Mouse (Mus musculus) monocyte, adult 2 months (primary cell): ENCODE measurements around the gene Bnip2.
"Not testable (repeated sequence)": the region's sequence is repeated elsewhere in the genome, so short reads cannot be mapped to it uniquely, and the experiment has no call there.

ENCODE experiments used
- DNase-seq, 2 experiments: peaks; one replicate each; pipeline ENCODE4 v3.0.0; 2022; ENCODE audit warnings: low spot score in 2 of 2, low read depth in 1 of 2

The Bnip2 gene

DNA sequence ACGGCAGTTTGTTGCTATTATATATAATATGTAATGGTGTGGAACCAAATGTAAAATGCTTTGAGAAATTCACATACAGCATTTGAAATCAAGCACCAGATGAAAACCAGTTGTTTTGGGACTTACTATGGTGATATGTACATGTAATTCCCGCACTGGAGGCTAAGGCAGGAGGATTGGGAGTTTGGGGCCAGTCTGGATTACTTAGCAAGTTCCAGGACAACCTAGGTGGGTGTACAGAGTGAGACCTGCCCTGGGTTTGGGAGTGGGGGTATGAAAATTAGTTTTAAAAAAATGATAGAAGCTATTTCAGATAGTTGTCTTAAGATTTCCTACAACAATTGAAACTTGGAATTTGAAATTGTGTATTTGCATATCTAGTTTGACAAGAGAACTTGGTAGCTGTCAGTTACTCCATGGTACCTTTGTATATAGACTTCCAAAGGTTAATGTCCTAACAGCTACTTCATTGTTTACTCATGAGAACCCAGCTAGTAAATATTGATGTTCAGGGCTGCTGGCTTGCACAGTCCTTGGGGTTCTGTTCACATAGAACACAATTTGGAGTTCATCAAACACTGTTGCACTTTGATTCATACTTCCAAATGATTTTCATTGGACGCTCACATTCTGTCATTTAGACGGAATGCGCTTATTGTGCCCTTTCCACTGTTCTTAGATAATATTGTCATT lies 21.7 kb downstream of the Bnip2 start:
- DNase-seq, result no peak

DNA sequence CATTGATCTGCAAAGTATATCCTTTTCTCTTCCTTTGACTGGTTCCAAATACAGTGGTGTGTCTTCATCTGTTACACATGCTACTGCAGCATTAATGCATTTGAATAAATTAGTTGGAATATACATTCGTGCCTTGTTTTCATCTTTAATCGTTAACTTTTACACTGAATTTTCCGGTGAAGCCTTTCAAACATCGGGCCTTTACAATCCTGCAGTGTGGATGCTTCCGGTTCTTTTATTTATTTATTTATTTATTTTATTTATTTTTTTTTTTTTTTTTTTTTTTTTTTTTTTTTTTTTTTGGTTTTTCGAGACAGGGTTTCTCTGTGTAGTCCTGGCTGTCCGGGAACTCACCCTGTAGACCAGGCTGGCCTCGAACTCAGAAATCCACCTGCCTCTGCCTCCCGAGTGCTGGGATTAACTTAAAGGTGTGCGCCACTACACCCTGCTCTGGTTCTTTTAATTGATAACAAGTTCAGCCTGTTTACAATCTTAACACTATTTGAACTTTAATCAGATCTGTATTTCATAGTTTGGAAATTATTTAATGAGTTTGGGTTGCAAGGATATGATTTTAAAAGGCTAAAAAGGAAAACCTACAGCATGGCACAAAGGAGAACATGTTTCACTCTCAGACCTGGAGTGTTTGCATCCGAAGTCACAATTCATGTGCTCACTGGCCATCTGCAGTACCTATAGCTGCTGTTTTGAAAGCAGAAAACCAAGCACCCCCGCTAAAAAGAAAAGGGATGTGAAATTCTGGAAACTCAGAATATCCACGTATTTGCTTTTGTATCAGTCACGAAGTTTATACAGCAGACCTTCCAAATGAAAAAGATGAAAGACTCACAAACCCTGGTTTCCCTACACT lies 22.5 kb downstream of the Bnip2 start:
- DNase-seq, result no peak

DNA sequence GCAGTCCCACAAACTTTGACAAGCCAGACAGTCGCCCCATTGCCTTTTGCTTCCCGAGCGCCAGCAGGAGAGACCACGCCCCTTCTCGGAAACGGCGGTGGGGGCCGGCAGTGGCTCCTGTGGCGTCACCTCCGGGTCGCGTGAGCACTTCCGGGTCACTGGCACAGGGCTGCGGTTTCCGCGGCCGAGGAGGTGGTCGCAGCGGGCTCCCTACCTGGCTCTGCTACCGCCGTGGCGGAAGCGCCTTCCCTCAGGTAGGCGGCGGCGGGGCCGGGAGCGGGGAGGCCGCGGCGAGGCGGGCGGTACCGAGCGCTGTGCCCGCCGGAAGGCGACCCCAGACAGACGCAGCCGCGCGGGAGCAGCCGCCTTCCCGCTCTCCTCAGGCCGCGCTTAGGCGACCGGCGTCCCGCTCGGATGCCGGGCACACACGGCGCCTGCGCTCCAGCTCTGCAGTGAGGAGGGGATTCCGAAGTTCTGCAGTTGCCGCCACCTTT lies 23.2 kb downstream of the Bnip2 start, which contains the start of gene Gtf2a2:
TSS of gene Gtf2a2 (plus strand) at position 143 of the 494 bp plus-strand sequence.
- DNase-seq, result peak; percentile 71 to 81

DNA sequence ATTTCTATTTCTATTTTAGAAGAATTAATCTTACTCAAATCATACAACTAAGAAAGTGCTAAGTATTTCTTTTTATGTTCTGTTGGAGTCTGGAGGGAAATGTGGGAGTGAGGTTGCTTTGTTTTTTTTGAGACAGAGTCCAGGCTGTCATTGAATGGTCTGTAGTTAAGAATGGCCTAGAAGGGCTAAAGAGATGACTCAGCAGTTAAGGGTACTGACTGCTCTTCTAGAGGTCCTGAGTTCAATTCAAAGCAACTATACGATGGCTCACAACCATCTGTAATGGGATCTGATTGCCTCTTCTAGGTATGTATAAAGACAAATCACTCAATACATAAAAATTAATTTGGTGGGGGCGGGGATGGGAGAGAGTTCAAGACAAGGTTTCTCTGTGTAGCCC lies 26.4 kb downstream of the Bnip2 start:
- no peak for DNase-seq

DNA sequence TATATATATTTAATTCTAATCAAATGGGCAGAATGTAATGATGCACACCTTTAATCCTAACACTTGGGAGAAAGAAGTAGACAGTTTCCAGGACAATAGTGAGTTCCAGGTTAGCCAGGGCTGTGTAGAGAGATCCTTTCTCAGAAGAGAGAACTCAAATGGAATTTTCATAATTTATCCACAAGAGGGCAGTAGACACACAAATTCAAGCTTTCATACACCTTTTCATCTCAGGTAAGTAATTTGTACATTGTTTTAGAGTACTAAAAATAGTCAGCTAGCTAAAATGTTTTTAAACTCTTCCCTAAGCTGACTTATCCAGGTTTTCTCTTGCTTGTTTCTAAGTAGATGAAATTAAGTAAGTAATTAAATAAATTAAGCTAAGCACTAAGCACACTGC lies 29.6 kb downstream of the Bnip2 start:
- no peak for DNase-seq

DNA sequence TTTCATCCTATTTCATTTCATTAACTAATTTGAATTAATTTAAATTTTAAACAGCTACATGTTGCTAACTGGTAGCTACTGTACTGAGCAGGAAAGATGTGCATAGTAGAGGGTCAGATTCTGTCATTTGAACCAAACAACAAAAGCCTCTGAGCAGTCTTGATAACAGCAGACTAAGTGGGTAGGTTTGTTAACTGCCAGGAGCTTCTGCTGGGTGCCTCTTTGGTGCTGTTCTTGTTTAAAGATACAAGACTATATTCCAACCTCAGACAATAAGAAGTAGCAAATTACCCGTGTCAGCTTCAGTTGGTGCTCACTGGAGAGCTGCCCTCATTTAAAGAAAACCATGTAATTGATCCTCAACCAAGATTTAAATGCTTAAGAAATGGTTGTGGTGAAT lies 32.3 kb downstream of the Bnip2 start:
- no peak for DNase-seq

DNA sequence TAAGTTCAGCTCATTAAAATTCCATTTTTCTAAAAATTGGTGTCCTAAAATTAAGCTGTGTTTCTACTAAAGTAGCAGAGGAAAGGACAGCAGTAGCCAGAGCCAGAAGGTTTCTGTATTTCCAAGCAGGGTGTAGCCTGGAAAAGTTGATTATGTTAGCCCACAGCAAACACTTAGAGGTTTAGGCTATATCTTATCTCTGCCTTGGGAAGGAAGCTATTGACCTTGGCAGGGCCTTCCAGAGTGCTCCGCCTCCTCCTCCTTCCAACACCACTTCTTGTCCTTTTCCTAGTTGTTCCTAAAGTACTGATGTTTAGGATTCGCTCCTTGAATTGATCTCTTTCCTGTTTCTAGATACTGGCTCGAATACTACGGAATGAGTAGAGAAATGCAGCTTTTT lies 32.8 kb downstream of the Bnip2 start:
- no peak for DNase-seq

DNA sequence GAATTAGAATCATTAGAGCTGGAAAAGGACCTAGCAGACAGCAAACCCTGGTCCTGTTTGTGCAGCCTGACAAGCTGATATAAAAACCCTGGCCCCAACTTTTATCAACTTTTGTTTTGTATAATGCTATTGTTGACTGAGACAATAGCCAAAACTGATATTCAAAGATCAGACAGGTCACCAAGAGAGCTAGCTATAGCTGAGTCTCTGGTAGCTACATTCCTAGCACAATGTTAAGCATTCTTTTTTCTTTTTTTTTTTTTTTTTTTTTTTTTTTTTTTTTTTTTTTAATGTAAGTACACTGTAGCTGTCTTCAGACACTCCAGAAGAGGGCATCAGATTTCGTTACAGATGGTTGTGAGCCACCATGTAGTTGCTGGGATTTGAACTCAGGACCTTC lies 34.3 kb downstream of the Bnip2 start:
- DNase-seq, result not testable (repeated sequence)

DNA sequence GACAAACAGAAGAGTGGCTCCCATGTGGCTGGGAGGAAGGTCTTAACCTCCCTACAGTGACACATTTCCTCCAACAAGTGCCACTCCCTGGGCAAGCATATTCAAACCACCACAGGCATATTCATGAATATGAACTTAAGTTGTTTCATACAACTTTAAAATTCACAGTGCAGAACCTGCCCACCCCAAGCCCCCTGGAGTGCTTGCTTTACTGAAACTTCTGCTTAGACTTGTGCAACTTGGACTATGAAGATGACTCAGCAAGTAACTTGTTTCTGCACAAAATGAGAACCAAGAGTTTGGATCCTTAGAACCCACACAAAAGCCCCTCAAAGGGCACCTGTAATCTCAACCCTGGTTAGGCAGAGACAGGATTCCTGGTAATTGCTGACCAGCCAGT lies 35.4 kb downstream of the Bnip2 start:
- no peak for DNase-seq

DNA sequence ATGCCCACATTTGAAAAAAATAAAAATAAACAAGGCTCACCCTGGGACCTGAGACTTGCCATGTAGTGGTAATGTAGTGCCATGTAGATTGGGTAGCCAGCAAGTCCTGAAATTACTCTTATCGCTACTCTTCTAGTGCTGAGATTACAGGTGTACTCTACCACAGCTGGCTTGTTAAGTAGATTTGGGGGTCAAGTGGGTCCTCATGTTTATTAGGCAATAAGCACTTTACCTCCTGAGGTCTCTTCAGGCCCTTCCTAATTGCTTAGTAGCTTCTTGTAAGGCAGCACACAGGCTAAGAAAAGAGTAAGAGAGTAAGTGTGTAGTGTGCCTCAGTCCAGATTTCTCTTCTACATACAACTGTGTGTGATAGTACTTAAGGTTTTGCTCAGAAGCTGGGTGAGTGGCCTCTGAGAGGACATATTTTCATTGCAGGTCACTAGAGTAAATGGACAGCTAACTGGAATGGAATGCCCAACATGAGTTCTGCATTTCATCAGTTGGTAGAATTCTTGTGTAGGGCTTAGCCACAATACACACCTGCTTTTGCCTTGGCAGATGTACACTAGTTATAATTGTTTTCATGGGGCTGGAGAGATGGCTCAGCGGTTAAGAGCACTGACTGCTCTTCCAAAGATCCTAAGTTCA lies 36.2 kb downstream of the Bnip2 start:
- no peak for DNase-seq

DNA sequence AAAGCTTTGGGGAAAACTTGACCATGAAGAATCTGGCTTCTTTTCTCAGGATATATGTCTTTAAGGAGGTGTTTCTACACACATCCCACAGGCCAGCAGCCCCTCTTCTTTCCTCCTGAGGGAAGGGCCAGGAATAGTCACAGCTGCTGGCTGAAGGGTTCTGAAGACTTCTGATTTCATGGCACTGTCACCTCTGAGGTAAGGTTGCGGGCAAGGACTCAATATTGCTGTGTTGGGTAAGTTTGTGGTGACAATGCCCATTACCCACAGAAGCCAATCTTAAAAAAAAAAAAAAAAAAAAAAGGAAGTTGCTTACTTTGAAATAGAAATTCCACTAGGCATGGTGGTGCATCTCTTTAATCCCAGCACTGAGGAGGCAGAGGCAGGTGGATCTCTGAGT lies 42.9 kb downstream of the Bnip2 start:
- DNase-seq, result no peak

DNA sequence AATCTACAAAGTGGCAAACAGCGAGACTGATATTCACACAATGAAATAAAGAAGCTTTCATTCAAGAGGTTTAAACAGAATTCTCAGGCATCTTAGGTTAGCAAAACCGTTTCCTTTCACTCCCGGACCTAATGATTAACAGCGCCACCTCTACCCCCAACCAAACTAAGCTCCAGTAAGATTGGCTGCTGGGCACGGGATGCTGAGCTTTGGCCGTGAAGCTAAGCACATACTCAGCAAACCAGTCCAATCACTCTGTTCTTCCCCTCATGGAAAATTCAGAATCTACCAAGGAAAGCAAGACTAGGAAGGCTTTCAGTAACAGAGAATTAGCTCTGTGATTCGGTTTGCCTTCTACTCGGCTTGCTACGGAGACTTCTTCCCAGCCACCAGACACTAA lies 43.8 kb downstream of the Bnip2 start:
- no peak for DNase-seq

DNA sequence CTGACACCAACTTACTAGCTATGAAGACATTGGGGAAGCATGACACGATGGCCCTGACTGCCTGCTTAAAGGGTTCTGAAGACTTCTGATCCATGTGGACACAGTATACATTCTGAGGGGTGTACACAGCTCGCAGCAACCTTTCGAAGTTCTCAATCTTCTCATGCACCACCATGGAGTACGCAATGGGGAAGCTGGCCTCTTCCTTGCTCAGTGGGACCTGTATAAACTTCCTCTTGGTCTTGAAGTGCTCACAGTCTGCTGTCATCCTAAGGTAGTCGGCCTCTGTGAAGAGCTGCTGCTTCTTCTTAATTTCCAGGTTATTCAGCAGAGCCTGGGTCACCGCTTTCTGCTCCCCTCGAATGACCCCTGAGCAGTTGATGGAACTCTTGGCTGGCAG lies 45.4 kb downstream of the Bnip2 start:
- no peak for DNase-seq

DNA sequence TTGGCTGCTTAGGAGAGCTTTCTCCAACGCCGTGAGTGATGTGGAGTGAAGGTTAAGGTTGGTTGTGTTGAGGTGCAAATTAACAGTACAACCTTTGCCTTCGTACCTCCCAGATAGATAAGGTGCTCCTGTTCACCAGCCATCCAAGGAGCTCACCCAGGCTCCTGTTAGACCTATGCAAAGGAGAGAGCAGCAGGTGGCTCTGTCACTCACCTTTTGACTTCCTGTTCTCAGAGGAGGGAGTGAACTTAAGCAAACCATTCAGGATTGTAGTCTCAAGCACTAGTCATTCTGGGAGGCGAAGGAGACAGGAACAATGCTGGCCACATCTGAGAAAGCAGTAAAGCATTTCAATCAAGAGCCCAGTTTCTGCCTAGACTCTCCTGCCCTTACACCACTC lies 47.4 kb downstream of the Bnip2 start:
- DNase-seq, result no peak

DNA sequence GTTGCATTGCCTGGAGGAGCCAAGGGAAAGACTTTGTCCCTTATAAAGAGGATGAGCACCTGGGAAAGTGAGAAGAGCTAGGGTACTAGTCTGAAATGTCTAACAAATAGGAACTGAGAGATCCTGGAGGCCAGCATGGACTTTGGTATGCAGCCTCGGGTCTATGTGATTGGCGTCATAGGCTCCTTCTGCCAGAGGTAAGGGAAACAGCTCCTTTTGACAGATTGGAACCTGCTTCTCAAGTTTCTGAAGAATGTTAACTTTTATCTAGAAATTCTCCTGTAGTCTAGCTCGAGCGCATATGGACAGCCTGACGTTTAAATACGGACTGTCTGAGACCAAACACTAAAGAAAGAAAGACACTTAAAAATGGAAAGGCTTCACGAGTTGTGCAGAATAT lies 48.7 kb downstream of the Bnip2 start, which contains the start of gene Gcnt3:
TSS of gene Gcnt3 (minus strand) at position 101 of the 400 bp plus-strand sequence.
- DNase-seq, result no peak

DNA sequence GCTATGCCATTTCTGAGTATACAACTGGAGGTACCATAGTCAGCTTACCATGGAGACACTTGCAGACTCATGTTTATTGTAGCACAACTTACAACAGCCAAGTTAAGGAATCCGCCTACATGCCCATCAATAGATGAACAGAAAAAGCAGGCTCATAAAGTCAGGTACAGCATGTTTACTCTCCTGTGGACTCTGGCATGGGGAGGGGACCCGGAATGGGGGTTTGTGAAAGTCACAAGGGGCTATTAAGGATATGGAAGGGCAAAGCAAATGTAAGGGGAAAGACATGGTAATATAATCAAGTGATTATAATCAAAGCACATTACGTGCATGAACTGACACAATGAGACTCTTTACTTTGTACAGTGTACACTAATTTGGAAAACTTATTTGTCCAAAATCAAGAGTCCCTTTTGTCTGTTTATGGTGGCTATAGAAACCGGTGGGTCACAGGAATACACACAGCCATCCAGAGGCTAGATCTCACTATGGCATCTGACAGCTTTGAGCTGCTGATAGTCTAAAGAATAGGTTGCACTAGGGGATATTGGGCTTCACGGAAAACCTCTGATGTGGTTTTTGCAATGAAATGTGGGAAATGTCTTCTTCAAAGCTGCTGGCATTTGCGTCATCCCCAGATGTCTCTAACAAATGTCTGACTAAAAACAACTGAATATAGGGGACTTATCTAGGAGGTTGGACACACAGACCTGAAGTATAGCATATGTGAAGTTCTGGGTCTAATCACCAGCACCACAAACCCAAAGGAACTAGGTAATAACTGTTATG lies 50.5 kb downstream of the Bnip2 start:
- no peak for DNase-seq

DNA sequence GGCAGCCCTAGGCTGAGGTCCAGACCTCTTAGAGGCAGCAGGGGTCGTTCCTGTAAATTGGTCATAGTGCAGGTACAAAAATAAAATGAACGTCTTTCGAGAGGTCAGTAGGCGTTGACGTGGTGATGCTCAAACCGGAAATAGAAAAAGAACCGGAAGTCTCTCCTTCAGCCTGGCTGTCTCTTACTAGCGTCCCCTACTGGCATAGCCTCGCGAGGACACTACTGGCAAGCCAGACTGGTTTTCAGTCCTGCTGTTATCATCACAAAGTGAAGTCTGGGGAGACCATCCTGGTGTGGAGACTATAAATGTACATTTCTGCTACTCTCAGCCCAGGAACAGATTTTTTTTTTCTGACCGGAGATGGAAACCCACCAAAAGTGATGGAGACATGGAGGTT lies 51.3 kb downstream of the Bnip2 start:
- no peak for DNase-seq

DNA sequence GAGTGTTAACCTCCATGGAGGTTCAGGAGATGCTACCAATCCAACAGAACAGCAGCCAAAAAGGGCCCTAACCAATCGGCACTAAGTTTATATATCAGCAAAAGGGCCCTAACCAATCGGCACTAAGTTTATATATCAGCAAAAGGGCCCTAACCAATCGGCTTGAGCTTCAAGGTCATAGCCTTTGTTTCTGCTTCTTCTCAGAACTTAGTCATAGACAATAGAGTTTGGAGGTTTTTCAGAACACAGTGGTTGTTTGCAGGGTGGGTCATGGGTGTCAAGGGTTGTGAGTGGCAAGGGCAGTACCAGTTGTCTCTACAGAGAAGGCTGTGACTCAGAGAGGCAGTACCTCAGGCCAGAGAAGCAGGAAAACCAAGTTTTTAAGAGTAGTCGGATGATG lies 52.9 kb downstream of the Bnip2 start:
- no peak for DNase-seq

DNA sequence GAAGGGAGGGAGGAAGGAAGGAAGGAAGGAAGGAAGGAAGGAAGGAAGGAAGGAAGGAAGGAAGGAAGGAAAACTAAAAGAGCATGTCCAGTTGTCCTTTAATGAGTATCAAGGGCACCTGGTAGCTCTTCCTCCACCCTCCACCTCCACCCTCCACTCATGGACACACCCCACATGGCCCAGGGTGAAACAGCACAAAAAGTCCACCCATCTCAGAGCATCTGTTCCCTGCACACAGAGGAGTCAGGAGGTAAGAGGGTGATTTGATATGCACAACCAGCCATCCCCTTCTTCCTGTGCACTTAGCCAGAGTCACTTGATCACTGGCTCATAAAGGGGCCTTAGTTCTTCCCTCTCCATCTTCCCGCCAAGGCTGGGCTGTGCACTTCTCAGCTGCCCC lies 53.7 kb downstream of the Bnip2 start:
- no peak for DNase-seq

DNA sequence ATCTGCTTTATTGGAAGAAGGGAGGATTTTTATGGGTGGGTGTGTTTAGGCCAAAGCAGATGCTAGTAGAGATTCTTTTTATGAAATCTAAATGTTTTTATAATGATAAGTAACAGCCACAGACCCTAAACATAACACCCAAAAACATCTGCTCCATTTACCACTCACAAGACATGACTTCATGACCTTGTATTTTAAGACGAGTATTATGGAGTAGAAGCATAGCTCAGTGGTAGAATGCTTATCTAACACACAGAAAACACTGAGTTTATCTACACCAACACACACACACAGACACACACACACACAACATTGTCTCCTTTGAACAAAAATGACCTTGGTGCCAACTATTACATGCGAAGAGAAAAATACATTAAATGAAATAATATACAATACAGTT lies 55.6 kb downstream of the Bnip2 start:
- no peak for DNase-seq

DNA sequence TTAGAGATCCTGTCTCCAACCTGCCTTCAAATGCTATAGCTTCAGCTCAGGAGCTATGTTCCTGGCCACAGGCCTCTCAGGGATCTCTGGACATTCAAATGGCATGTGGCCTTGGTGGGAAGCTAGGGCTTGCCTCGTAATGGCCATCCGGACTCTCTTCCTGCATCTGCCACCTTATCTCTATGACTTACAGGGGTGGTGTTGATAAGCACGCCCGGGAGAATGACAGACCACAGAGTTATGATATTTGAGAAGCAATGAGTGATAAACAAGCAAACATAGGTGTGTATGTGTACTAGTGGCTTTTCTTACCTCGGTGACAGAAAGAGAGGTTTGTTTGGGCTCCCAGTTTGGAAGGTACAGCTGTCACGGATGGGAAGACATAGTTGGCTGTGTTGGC lies 57.0 kb downstream of the Bnip2 start:
- no peak for DNase-seq
